Mouse (Mus musculus) erythroblast, embryonic 14.5 days (primary cell): ENCODE measurements around the gene Pwwp2b.

Experiments
- GATA1 ChIP-seq: IDR thresholded peaks from 2 replicates; pipeline ENCODE4 v1.6.1; 2012; ENCODE audit warnings: low read length, inconsistent platforms, mixed read lengths
- TAL1 ChIP-seq: IDR thresholded peaks from 3 replicates; pipeline ENCODE4 v1.6.1; 2012; ENCODE audit warnings: low read length, inconsistent platforms, mixed read lengths

- TF ChIP-seq GATA1, result no peak
- no peak for TF ChIP-seq TAL1
Observed at GRCm38 (mm10) chr7:139273397-139273719, 25.1 kb downstream of the Pwwp2b start.
